19 mouse cellular contexts compared by ENCODE assay signal in the genomic region with DNA sequence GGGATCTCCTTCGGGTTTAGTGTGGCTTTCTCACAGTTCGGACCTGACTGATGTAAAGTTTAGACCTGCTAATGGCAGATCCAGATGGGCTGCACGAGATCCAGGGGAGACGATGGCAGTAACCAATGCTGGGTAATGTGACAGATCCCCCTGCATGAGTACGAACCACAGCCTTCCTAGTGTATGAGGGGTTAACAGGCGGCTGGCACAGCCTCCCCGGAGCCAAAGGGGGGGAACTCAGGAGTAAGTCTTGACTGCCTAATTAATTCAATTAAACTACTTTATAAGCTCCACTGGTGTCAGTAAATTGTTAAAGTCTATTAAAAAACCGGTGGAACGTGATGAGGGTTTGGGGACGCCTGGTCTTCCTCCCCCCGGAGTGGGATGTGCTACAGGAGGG. TPM values are rescaled to one million over a fixed set of nuclear protein-coding genes. Genes with fewer than 3 reads are reported as not detected.
"Had no signal": no experiment of that assay in that cellular context is flagged by ENCODE, and none has a peak within 500 bp of the region (broad histone marks: within the 10 kb centered on the region; RNA-seq: fewer than 3 reads in every experiment).

No protein-coding gene starts in this region.

- H3K36me3 ChIP-seq: limb, embryonic 15.5 days; liver, embryonic 15.5 days; midbrain, embryonic 15.5 days; stomach, embryonic 15.5 days had no signal

- H3K9me3 ChIP-seq: limb, embryonic 12.5 days; limb, embryonic 15.5 days; liver, embryonic 15.5 days; midbrain, embryonic 15.5 days; stomach, embryonic 15.5 days had no signal

- ATAC-seq: midbrain, embryonic 15.5 days had no signal

- H3K4me2 ChIP-seq: limb, embryonic 12.5 days; limb, embryonic 15.5 days; liver, embryonic 11.5 days; liver, embryonic 15.5 days; midbrain, embryonic 11.5 days; midbrain, embryonic 15.5 days; stomach, embryonic 15.5 days had no signal

- H3K27me3 ChIP-seq: limb, embryonic 12.5 days; limb, embryonic 15.5 days; liver, embryonic 15.5 days; midbrain, embryonic 15.5 days; stomach, embryonic 15.5 days had no signal

- H3K4me3 ChIP-seq: limb, embryonic 12.5 days; limb, embryonic 15.5 days; liver, embryonic 15.5 days; midbrain, embryonic 15.5 days; stomach, embryonic 15.5 days had no signal

- H3K9ac ChIP-seq: limb, embryonic 12.5 days; limb, embryonic 15.5 days; liver, embryonic 15.5 days; midbrain, embryonic 15.5 days; stomach, embryonic 15.5 days had no signal

- DNase-seq: kidney, adult 11 months; kidney, postnatal 36 days; left cerebral cortex, postnatal 4 days; lung, adult 2 months; lung, postnatal 14 days; lung, postnatal 4 days; retina, postnatal 1 day; right cerebral cortex, postnatal 25 days; spleen, adult 18-20 months; thymus, postnatal 25 days had no signal

- H3K27ac ChIP-seq: kidney, postnatal 0 days; limb, embryonic 12.5 days; limb, embryonic 15.5 days; midbrain, embryonic 15.5 days; stomach, embryonic 15.5 days had no signal

RNA-seq across cellular contexts. Expression of gene Zfp618, which starts 39.1 kb away (rescaled TPM):
- total RNA-seq: neutrophil, adult 5-6 weeks had no signal
